Mouse (Mus musculus) ovary, postnatal 14 days (tissue): ENCODE measurements at regions not wholly inside any gene's neighbourhood (a gene's known extent, or its start where the extent isn't known, plus 50 kb on each side); places are given as distances from the start of the nearest gene placed in this dataset.
"Not testable (repeated sequence)": the region's sequence is repeated elsewhere in the genome, so short reads cannot be mapped to it uniquely, and the experiment has no call there.

Source experiments
- DNase-seq: peaks from one replicate; pipeline ENCODE4 v3.0.0; 2022; ENCODE audit warnings: low spot score

DNA sequence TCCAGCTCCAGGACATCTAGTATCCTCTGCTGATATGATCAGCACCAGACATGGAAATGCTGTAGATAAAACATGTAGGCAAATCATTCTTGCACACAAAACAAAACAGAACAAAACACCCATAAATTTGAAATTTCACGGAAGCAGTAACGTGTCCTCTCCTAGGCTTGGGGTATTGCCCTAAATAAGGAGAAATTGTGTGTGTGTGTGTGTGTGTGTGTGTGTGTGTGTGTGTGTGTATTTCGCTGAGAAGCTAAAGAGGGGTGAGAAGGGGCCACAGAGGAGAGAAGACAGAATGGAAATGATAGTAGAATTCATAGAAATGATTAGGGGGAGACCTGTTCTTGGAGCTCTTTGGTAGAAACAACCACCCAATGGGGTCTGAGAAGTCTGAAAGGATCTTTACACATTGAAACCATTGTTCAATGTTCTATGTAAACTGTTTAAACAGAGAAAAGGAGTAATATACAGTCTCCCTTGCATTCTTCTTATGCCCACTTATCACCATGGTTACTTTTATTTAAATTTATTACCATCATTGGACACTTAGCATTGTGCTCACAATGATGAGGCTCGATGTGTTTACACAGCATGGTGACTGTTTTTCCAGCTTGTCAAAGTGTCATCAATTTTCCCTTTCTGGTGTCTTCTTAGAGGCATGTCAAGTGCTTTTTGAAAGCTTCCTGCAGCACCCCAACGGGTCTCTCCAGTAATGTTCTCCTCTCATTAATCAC is 317.3 kb upstream of the 4933412E24Rik start:
- no peak for DNase-seq

DNA sequence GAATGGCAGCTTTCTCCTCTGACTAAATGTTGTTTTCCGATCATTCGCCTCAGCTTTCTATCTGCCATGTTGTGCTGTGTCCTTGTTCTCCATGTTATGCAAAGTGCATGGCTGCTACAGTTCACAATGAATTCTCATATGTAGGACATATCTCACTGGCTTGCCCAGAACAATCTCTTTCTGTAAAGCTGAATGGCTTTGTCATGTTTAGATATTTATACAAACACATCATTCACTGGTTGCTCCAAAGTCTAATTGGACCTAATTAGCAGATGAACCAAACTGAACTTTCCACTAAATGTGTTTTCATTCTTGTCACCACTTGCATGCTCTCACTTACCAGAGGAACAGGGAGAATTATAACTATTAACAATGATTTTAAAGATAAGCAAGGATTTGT is 301.2 kb upstream of the 4933412E24Rik start:
- DNase-seq: no peak

DNA sequence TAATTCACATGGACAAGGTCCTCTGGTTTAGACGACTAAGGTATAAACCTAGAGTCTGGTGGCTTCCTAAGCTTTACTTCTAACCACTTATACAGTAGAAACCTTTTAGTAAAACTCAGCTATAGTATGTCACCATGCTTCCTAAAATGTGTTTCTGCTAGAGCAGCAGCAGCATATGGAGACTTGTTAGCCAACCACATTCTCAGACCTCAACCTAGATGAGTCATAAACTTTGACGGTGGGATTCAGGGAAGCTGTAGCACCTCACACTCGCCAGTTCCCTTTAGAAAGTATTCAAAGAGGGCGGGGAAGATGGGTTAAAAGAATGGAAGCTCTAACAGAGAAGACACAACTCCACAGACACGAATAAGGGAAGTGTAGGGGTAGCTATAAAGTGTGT is 298.8 kb upstream of the 4933412E24Rik start:
- no peak for DNase-seq

DNA sequence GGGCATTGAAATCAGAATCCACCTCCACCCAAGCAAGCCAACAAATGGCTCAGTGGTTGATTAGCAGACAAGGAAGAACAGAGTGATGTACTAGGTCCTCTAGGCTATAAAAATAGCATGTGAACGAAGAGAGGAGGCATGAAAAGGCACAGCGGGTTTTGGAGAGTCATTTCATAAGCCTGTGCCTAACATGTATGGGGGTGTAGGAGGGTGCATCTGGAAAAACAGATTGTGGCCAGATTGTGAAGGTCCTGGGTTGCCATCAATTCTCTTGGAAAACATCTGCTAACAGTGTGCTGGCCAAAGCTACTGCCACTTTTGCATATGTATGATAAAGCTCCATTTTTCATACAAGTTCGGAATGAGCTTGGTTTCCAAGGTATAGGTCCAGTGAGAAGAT is 293.5 kb upstream of the 4933412E24Rik start:
- no peak for DNase-seq

DNA sequence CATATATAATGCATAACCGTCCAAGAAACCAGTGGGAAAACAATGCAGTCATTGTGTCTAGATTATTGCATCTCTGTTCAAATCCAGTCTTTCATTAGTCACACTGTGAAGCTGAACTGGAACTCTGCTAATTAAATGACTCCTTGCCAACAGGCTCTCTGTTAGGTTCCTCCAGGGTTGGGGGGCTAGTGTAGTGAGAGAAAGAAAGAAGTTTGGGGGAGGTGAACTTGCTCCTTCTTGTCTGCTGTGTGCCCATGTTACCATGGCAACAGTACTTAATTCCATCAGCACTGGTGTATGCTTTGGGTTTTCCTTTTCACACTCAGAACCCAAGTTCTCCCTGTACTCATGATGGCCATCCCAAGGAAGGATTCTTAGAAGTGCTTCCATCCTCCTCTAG is 292.6 kb upstream of the 4933412E24Rik start:
- no peak for DNase-seq

DNA sequence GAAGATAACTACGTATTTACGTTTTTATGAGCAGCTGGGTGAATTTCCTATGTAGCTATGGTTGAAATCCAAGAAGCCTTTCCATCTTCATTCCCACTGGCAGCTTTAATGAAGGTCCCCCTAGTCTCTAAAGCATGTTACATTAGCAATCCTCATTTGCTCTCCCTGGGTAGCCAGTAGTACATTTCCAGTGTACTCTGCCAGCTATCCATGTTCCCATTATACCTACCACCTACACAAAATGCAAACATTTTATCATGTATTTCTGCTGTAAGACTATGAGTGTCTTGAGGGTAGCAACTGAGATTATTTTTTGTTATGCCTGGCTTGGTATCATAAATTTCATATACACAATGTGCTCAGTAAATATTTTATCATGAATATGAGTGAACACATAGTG is 291.7 kb upstream of the 4933412E24Rik start:
- no peak for DNase-seq

DNA sequence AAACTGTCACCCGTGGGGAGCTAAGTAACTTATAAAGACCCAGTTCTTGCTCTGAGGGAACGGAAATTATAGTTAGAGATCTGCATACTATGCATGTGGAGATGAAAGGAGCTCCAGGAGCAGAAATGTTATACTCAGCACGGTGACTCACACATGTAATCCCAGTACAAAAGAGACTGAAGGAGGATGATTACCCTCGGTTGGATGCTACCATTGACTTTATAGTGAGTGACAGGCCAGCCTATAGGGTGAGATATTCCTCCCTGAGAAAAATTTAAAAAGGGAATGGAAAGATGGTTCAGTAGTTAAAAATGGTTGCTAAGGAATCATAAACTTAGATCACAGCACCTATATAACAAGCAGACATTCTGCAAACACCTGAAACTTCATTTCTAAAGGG is 287.1 kb upstream of the 4933412E24Rik start:
- DNase-seq: no peak

DNA sequence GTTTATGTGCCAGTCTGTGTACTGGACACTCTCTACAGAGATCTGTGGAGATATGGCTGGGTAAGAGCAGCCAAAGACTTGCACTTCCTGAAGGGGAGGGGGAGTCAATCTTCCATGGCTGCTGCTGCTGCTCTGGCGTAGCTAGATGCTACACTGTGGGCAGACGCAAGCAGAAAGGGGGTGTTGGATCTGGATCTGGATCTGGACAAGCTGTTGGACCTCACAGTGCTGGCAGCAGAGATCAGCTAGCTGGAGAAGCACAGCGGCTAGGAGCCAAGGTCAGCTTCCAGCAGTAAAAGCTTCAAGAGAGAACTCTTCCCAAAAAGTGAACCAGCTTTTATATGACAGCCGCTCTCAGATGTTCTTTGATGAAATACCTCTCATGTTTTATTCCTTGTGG is 285.5 kb upstream of the 4933412E24Rik start:
- DNase-seq: peak; percentile 13

DNA sequence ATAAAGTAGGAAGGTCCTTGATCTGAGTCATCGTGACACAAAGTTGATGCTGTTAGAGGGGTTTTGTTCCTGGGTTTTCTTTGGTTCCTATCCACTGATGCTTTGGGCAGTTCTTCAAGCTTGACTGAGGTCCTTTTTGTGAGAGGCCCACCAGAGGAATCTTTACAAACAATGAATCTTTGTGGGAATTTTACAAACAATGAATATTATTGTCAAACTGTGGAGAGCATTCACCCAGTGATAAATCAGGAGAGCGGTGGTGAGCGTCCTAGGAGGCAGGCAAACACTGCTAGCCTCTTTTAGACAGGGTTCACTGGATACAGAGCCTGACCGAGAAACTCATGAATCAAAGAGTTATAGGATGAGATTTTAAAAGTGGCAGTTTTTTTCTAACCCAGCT is 268.9 kb upstream of the 4933412E24Rik start:
- no peak for DNase-seq

DNA sequence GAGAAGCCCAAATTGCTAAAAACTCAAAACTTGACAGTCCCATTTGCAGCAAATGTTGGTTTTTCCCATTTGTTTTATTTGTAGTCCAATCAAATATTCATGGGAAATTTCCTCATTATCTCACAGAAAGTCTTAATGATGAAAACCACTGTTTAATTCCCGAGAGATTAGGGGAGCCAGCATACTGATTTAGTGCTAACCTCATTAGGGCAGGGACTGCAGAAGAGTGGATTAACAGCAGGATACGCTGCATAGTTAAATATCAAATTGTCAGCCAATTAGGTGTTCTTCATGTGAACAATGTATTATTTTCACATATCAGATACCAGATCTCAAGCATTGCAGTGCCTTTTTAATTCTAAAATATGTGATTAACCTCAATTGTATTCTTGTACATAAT is 264.0 kb upstream of the 4933412E24Rik start:
- DNase-seq: no peak

DNA sequence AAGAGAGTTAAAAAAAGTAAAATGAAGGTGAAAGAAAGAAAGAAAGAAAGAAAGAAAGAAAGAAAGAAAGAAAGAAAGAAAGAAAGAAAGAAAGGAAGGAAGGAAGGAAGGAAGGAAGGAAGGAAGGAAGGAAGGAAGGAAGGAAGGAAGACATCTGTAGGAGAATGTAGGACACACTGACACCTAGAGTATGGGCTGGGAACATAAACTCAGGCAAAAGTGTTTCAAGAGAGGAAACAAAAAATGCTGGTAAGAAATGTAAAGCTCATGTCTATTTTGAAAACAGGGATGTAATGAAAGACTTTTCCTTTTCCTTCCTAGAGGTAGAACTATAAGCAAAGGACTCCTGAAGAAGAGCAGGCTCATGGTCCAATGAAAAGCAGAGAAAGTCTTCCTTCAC is 237.2 kb upstream of the 4933412E24Rik start:
- DNase-seq: not testable (repeated sequence)

DNA sequence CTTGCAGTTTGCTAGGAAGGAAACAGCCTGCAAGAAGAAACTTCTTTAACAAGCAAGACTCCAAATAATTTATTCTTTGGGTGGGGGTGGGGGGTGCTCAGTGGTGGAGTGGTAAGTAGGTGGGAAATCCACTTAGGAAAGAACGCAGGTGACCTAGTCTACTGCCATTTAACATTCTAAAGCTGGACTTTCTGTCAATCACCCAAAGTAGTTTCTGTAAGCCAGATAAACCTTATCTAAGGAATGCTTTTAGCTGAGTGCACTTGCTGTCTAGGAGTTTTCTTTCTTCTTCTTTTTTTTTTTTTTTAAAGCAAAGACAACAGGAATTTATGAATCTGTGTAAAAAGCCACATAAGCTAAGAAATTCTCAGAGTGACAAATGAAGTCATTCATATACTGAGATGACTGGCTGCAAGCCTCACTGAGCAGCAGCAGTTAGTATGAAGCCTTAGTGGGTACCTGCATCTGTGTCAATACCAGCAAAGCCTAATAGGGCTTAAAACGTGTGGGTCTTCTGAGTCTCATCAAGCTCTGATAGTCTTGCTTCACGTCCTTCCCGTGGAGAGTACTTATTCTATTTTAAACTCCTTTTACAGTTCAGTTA is 210.0 kb upstream of the 4933412E24Rik start:
- DNase-seq: no peak

DNA sequence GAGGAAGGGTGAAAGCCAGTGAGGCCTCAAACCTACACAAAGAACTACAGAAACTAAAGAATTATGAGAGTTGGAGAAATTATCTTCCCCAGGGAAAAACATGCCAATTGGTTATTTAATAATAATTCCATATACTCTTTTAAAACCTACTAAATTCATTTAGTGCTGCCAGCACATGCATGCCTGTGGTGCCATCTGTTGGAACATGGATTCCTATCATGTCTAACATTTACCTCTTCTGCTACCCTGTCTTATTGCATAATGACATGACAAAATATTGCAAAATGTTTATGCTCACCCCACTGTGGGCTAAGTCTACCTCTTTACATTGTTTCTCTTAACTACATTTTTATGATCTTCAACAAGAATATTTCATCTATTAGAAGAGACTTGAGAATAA is 178.7 kb upstream of the 4933412E24Rik start:
- DNase-seq: no peak

DNA sequence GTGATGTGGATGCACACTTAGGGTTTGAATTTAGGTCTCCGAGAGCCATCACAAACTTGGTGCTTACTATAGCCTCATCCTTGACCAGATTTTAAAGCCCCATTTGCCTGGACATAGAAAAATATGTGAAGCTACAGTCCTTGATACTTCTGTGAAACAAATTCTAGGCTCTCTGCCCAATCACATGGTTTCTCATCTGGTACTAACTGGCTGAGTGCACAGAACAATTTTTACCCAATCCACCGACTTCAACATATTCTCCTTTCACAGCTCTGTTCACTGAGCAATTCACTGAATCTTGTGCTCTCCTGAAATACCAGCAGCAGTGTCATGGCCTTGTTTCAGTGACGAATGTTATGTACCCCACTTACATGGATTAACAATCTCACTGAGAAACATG is 176.7 kb upstream of the 4933412E24Rik start:
- DNase-seq: no peak

DNA sequence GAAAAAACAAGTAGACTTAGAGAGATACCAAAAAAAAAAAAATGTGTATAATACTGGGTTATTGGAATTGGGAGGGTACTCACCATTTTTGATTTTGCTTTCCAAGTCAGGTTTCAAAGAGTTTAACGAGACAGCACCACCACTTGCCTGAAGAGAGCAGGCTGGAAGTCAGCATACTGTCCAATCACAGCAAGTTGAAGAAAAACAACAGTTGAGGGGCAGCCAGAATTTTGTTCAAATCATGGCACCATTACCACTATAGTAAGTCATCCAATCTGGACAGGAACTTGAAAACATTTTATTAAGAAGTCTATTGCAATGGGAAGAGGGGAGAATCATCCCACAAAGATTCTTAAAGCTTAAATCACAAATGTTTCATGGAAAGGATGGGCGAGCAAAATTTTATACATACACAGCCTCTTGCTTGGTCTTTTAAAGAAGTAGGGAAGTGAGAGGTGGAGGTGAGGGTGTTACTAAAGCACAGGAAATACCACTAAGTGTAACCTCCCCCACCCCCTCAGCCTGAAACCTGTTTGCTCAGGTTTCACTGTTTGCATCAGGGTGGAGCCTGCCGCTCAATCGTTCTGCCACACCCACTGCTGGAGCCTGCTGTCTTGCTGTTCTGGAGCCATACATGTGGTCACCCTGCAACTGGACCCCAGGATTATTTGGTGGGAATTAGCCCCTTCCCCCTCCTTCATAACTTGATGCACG is 170.7 kb upstream of the 4933412E24Rik start:
- no peak for DNase-seq

DNA sequence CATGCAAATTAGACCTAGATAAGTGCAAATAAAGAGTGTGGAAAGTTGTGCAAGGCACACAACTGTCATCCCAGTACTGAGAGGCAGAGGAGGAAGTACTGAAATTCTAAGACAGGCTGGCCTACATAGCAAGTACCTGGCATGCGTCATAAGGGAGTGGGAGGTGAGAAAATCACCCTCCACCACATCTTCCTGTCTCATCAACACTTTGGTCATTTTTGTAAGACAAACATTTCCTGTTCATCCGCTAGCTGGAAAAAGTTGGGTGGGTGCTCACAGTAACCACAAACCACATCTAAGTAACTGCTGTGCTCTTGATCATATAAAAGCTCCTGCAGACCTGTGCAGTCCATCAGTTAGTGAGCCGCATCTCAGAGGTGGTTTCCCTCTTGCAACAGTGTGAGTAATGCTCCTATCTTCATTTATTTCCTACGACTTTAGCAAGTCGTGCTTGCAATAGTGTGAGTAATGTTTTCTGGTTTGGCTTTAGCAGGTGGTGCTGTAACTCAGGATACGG is 125.2 kb upstream of the 4933412E24Rik start:
- DNase-seq: no peak

DNA sequence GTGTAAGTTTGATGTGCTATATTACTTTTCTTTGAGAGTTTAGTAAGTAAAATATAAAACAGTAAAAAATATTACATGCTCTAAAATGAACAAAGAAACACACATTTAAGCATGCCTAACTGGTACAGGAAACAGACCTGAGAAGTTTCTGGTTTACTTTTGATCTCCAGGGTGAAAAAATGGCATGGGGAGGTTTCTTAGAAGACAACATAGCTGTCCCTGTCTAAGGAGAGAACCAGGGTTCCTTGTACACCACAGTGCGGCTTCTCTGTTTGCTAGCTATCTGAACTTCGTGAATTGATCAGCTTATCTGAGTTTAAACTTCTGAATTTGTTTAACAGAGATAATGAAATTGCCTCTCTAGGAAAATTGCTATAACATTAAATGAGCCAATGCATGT is 120.3 kb upstream of the 4933412E24Rik start:
- no peak for DNase-seq

DNA sequence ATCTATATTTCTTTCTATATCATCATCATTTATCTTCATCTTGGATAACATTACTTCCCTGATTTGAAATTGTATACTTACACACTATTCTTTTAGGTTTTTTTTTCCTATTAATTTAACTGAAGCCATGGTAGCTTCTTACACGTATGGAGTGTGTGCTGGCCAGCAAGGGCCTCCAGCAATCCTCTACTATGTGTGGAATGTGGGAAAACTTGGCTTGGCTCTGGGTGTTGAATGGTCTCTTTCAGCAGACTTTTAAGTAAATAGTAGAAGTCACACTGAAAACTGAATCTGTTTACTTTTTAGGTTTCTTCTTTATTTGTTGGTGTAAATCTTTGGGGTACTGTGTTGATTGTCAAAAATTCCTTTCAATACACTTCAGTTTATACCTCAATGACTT is 118.1 kb upstream of the 4933412E24Rik start:
- DNase-seq: no peak

DNA sequence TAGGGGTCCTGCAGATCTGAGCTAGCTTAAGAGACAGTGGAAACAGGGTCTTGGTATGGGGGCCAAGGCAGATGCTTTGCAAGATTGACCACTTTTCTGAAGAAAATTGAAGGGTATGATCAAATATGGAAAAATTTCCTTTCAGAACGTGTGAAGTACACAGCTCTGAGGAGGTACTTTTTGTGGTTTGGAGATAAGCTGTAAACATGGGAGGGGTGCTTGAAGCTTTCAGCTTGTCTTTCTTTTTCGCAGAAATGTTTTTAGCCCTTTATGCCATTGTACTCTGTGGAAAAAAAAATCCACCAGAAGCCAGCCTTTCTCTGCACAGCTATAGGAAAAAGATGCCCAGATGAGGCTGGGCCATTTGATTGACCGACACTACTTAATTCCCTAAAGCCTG is 116.3 kb upstream of the 4933412E24Rik start:
- no peak for DNase-seq

DNA sequence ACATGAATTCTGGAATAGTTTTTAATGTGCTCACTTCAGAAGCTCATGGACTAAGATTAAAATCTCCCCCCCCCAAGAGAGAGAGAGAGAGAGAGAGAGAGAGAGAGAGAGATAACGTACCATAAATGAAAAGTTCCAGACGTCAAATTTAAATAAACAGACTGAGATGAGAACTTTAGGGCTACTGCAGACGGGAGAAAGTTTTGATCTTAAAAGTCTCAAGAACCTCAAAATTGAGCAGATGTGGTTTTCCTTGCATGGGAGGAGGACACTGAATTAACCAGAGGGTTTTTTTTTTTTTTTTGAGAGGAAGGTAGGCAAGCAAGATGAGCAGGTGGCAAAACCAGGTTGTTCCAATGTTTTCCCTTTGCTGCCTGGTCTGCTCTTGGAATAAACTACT is 108.0 kb upstream of the 4933412E24Rik start:
- DNase-seq: no peak

DNA sequence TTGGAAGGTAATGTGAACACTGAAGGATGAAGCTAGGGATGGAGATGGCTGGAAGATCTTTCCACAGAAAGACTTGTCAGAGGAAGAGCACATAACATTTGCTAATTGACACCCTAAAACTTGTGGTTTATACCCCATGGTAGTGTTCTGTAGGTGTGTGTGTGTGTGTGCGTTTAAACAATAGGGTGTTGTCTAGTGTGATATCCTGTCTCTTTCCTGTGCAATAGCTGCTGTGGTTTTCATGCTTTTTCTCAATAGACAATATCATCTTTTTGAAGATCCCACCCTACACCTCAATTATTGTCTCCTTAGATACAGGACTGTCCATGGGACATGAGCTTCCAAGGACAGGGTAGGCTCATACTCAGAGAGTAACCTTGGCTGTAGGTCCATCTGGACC is 103.5 kb upstream of the 4933412E24Rik start:
- no peak for DNase-seq

DNA sequence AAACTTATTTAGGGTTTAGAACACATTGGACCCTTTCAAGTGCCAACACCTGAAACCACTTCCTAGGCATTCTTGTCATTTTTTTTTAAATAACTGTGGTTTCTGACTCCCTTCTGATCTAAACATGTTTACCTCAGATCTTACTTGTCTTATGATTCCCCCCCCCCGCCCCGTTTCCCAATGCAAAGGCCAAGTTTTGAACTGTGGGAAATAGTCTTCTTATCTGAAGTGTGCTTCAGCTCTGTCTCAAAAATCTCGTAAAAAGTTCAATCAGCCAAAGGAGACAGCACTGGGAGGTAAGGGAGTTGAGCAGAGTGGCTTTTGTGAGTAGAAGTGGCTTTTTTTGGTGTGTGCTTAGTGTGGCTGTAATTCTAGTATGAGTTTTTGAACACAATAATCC is 95.5 kb upstream of the 4933412E24Rik start:
- DNase-seq: no peak

DNA sequence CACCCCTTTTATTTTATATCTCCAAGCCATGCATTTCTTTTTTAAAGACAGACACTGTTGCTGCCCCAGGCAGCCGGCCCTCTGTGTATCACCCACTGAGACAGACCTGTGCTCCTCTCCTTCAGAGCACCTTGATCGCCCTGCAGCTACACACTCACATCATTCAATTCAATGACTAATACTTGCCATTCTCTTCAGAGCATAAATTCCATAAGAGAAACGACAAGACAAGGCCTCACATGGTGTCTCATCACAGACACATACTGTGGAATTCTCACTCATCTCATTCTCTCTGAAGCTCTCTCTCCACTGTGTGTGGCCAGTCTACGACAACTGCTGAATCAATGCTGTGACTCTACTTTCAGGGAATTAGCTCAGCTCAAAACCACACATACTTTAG is 94.6 kb upstream of the 4933412E24Rik start:
- no peak for DNase-seq
